Mouse (Mus musculus): ENCODE data around the gene Serpinf2.

- TF ChIP-seq POLR2A (IDR thresholded peaks at IDR 0.05; ENCODE audit: borderline replicate concordance, extremely low read depth, low read depth, low read length) = no peak
- TF ChIP-seq CTCF (IDR thresholded peaks at IDR 0.05; ENCODE audit: insufficient read depth, low read length) = peak; percentile 32; the same call in 1 of the 2 replicates
Observed at GRCm38 (mm10) chr11:75458169-75458568, 18.8 kb upstream of the Serpinf2 start.
